Mouse (Mus musculus) MEL (cell line): ENCODE measurements at regions not wholly inside any gene's neighbourhood (a gene's known extent, or its start where the extent isn't known, plus 50 kb on each side); places are given as distances from the start of the nearest gene placed in this dataset.

Experiments
- DNase-seq: peaks from one replicate; pipeline ENCODE4 v3.0.0; 2011; ENCODE audit warnings: low read depth, low spot score
- H3K27ac ChIP-seq: 2 replicates; pipeline ENCODE4 v1.5.1; 2012; ENCODE audit warnings: low read depth, mild to moderate bottlenecking, control low read depth, low read length, moderate library complexity; ENCODE audit not compliant: control insufficient read depth
- H3K27me3 ChIP-seq, 2 experiments: fragments of 150-350 bp in 1 of 2; sonication (generic) in 1 of 2; 2 replicates each; pipeline ENCODE4 v1.6.1; 2012; ENCODE audit warnings: low read length in 2 of 2, mild to moderate bottlenecking in 2 of 2, improper control_type of control experiment in 1 of 2, moderate library complexity in 1 of 2; ENCODE audit not compliant: insufficient read depth in 2 of 2, control insufficient read depth in 1 of 2
- H3K36me3 ChIP-seq, 2 experiments: 2 replicates each; pipeline ENCODE4 v1.6.1; 2012 to 2014; ENCODE audit warnings: low read length in 2 of 2, improper control_type of control experiment in 1 of 2, inconsistent platforms in 1 of 2, mild to moderate bottlenecking in 1 of 2; ENCODE audit not compliant: insufficient read depth in 2 of 2, control insufficient read depth in 1 of 2
- H3K4me1 ChIP-seq, 2 experiments: fragments of 150-350 bp in 1 of 2; sonication (generic) in 1 of 2; 2 replicates each; pipeline ENCODE4 v1.6.1; 2012; ENCODE audit warnings: low read length in 2 of 2, improper control_type of control experiment in 1 of 2, mild to moderate bottlenecking in 1 of 2; ENCODE audit not compliant: insufficient read depth in 2 of 2, control insufficient read depth in 1 of 2
- H3K4me3 ChIP-seq, 2 experiments: fragments of 150-350 bp in 1 of 2; sonication (generic) in 1 of 2; 2 replicates each; pipeline ENCODE4 v1.5.1; 2012; ENCODE audit warnings: low read depth in 2 of 2, low read length in 2 of 2, mild to moderate bottlenecking in 2 of 2, moderate library complexity in 2 of 2, control low read depth in 1 of 2, improper control_type of control experiment in 1 of 2; ENCODE audit not compliant: control insufficient read depth in 1 of 2, insufficient read depth in 1 of 2
- H3K79me2 ChIP-seq: 2 replicates; pipeline ENCODE4 v1.6.1; 2012; ENCODE audit warnings: mild to moderate bottlenecking, low read length, moderate library complexity; ENCODE audit not compliant: control insufficient read depth, poor library complexity, insufficient read depth
- H3K9ac ChIP-seq: 2 replicates; pipeline ENCODE4 v1.6.1; 2012; ENCODE audit warnings: low read depth, mild to moderate bottlenecking, control low read depth, low read length, moderate library complexity; ENCODE audit not compliant: control insufficient read depth, poor library complexity, severe bottlenecking
- H3K9me3 ChIP-seq: fragments of 150-350 bp; sonication (generic); replicated peaks from 2 replicates; pipeline ENCODE4 v1.6.1; 2012; ENCODE audit warnings: mild to moderate bottlenecking, low read length, improper control_type of control experiment, moderate library complexity; ENCODE audit not compliant: insufficient read depth
- CHD1 ChIP-seq: IDR thresholded peaks from 2 replicates; pipeline ENCODE4 v1.6.1; 2012; ENCODE audit warnings: low read depth, mild to moderate bottlenecking, inconsistent platforms, low read length, improper control_type of control experiment
- CHD2 ChIP-seq: IDR thresholded peaks from 2 replicates; pipeline ENCODE4 v1.6.1; 2011; ENCODE audit warnings: low read length, improper control_type of control experiment
- CTCF ChIP-seq, 3 experiments: IDR thresholded peaks in 2 of 3; conservative IDR thresholded peaks in 1 of 3; 2 replicates each; pipeline ENCODE4 v1.5.1; 2011 to 2012; ENCODE audit warnings: low read length in 3 of 3, low read depth in 2 of 3, mild to moderate bottlenecking in 2 of 3, improper control_type of control experiment in 1 of 3, inconsistent platforms in 1 of 3, mixed read lengths in 1 of 3, moderate library complexity in 1 of 3; ENCODE audit not compliant: control insufficient read depth in 1 of 3, insufficient read depth in 1 of 3, poor library complexity in 1 of 3, severe bottlenecking in 1 of 3
- E2F4 ChIP-seq: IDR thresholded peaks from 2 replicates; pipeline ENCODE4 v1.6.1; 2011; ENCODE audit warnings: low read depth, low read length, improper control_type of control experiment, borderline replicate concordance
- ELF1 ChIP-seq: IDR thresholded peaks from 2 replicates; pipeline ENCODE4 v1.6.1; 2014; ENCODE audit warnings: low read depth, mild to moderate bottlenecking, inconsistent platforms, low read length, improper control_type of control experiment, moderate library complexity
- EP300 ChIP-seq, 2 experiments: IDR thresholded peaks; 2 replicates each; pipeline ENCODE4 v1.6.1; 2011; ENCODE audit warnings: improper control_type of control experiment in 2 of 2, low read length in 2 of 2, low read depth in 1 of 2, mild to moderate bottlenecking in 1 of 2
- MAZ ChIP-seq: IDR thresholded peaks from 2 replicates; pipeline ENCODE4 v1.6.1; 2012; ENCODE audit warnings: low read depth, mild to moderate bottlenecking, inconsistent platforms, low read length, improper control_type of control experiment
- MEF2A ChIP-seq: IDR thresholded peaks from 2 replicates; pipeline ENCODE4 v1.6.1; 2014; ENCODE audit warnings: low read depth, mild to moderate bottlenecking, inconsistent platforms, low read length, improper control_type of control experiment; ENCODE audit not compliant: poor library complexity, insufficient replicate concordance, severe bottlenecking; ENCODE audit errors: extremely low read depth
- MYB ChIP-seq: IDR thresholded peaks from 2 replicates; pipeline ENCODE4 v1.6.1; 2011; ENCODE audit warnings: mild to moderate bottlenecking, low read depth, low read length, improper control_type of control experiment
- NELFE ChIP-seq: IDR thresholded peaks from 2 replicates; pipeline ENCODE4 v1.6.1; 2011; ENCODE audit warnings: low read depth, low read length, improper control_type of control experiment
- POLR2A ChIP-seq, 2 experiments: IDR thresholded peaks; 2 replicates each; pipeline ENCODE4 v1.6.1; 2011 to 2012; ENCODE audit warnings: low read length in 2 of 2, mild to moderate bottlenecking in 2 of 2, control low read depth in 1 of 2, improper control_type of control experiment in 1 of 2, low read depth in 1 of 2, moderate library complexity in 1 of 2; ENCODE audit not compliant: control insufficient read depth in 1 of 2, insufficient read depth in 1 of 2, poor library complexity in 1 of 2
- POLR2AphosphoS2 ChIP-seq: IDR thresholded peaks from 2 replicates; pipeline ENCODE4 v1.6.1; 2011; ENCODE audit warnings: low read length, improper control_type of control experiment
- RCOR1 ChIP-seq: IDR thresholded peaks from 2 replicates; pipeline ENCODE4 v1.6.1; 2012; ENCODE audit warnings: low read depth, mild to moderate bottlenecking, inconsistent platforms, low read length, improper control_type of control experiment
- SIN3A ChIP-seq: IDR thresholded peaks from 2 replicates; pipeline ENCODE4 v1.6.1; 2012; ENCODE audit warnings: low read length, improper control_type of control experiment, inconsistent platforms
- SMC3 ChIP-seq: IDR thresholded peaks from 2 replicates; pipeline ENCODE4 v1.6.1; 2011; ENCODE audit warnings: low read depth, low read length, improper control_type of control experiment
- TAL1 ChIP-seq: IDR thresholded peaks from 2 replicates; pipeline ENCODE4 v1.6.1; 2012; ENCODE audit warnings: mild to moderate bottlenecking, inconsistent platforms, low read length, moderate library complexity, mixed read lengths
- TCF12 ChIP-seq: IDR thresholded peaks from 2 replicates; pipeline ENCODE4 v1.6.1; 2014; ENCODE audit warnings: low read depth, mild to moderate bottlenecking, inconsistent platforms, low read length, improper control_type of control experiment, moderate library complexity
- UBTF ChIP-seq: IDR thresholded peaks from 2 replicates; pipeline ENCODE4 v1.6.1; 2012; ENCODE audit warnings: low read depth, mild to moderate bottlenecking, inconsistent platforms, low read length, improper control_type of control experiment, moderate library complexity, borderline replicate concordance; ENCODE audit not compliant: insufficient read depth
- ZC3H11A ChIP-seq: IDR thresholded peaks from 2 replicates; pipeline ENCODE4 v1.6.1; 2012; ENCODE audit warnings: low read depth, mild to moderate bottlenecking, inconsistent platforms, low read length, improper control_type of control experiment
- ZKSCAN1 ChIP-seq: IDR thresholded peaks from 2 replicates; pipeline ENCODE4 v1.6.1; 2012; ENCODE audit warnings: low read depth, mild to moderate bottlenecking, inconsistent platforms, low read length, improper control_type of control experiment, moderate library complexity
- ZMIZ1 ChIP-seq: IDR thresholded peaks from 2 replicates; pipeline ENCODE4 v1.6.1; 2012; ENCODE audit warnings: low read depth, mild to moderate bottlenecking, inconsistent platforms, low read length, improper control_type of control experiment, moderate library complexity

DNA sequence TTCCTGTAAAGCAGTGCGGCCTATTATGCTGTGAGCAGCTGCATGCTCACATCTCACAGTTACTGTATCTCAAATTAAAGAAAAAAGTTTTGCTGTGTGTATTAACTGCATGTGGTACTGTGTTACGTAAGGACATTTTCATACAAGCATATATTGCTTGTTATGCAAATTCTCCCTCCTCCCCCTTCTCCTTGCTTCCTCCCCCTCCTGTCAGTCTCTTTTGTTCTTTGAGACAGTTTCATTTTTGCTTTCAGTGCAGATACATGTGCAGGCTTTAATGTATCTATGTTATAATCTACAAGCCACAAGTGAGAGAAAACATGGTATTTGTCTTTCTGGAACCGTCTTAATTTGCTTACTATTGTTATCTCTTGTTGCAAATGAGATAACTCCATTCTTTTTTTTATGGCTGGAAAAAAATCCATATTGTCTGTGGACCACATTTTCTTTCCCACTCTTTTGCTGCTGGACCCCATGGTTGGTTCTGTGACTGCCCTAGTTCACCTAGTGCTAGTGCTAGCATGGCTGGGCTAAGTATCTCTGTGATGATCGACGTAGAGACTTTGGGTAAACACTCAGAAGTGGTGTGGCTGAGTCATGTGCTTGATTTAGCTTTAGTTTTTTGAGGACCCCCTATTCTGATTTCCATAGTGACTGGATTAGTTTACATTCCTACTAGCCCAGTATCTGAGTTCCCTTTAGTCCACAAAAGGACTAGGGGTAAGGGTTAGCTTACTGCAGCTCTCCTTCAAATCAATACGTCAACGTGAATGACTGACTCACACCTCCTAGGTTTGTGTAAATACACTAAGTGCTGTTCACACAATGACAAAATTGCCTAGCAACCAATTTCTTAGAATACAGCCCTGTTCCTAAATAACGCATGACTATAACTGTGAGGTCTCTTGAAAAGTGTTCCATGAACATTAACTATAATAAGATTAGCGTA, 158.1 kb downstream of the Icos start:
- H3K4me1 ChIP-seq: no peaks in the 10 kb centered on the region
- DNase-seq: no peak
- H3K9me3 ChIP-seq: no peaks in the 10 kb centered on the region
- no peak overlapping the region for H3K27ac ChIP-seq
- H3K9ac ChIP-seq: no peak overlapping the region
- H3K36me3 ChIP-seq: no peaks in the 10 kb centered on the region
- H3K4me3 ChIP-seq: no peak overlapping the region
- TF ChIP-seq ZKSCAN1: no peak
- TF ChIP-seq, all 39 proteins: peak for 0
- Histone ChIP-seq H3K79me2 (no peaks in the 10 kb centered on the region), H3K27me3 (no peaks in the 10 kb centered on the region)

- Histone ChIP-seq H3K79me2 (no peaks in the 10 kb centered on the region), H3K9ac (no peak overlapping the region), H3K4me1 (no peaks in the 10 kb centered on the region), H3K9me3 (no peaks in the 10 kb centered on the region), H3K4me3 (no peak overlapping the region), H3K36me3 (no peaks in the 10 kb centered on the region), H3K27me3 (no peaks in the 10 kb centered on the region), H3K27ac (no peak overlapping the region)
- DNase-seq: no peak
- no peak for TF ChIP-seq CHD2
- TF ChIP-seq CHD1: no peak
- TF ChIP-seq POLR2AphosphoS2: no peak
- TF ChIP-seq MEF2A: no peak
- TF ChIP-seq ELF1: no peak
- no peak for TF ChIP-seq NELFE
- no peak for TF ChIP-seq POLR2A (IDR thresholded peaks at IDR 0.05; ENCODE audit: control insufficient read depth in 1 of 2, insufficient read depth in 1 of 2, low read depth in 1 of 2, low read length in 2 of 2, poor library complexity in 1 of 2)
- TF ChIP-seq EP300 (IDR thresholded peaks at IDR 0.05; ENCODE audit: low read depth in 1 of 2, low read length in 2 of 2): no peak
- no peak for TF ChIP-seq ZMIZ1
- no peak for TF ChIP-seq E2F4
- no peak for TF ChIP-seq CTCF (IDR thresholded peaks at IDR 0.05 in 2 of 3, conservative IDR thresholded peaks at IDR 0.05 in 1 of 3; ENCODE audit: control insufficient read depth in 1 of 3, insufficient read depth in 1 of 3, low read depth in 2 of 3, low read length in 3 of 3, poor library complexity in 1 of 3, severe bottlenecking in 1 of 3)
- TF ChIP-seq TAL1: no peak
- TF ChIP-seq RCOR1: no peak
- TF ChIP-seq UBTF: no peak
- TF ChIP-seq SIN3A: no peak
- no peak for TF ChIP-seq SMC3
- TF ChIP-seq TCF12: no peak
- TF ChIP-seq MYB: no peak
- TF ChIP-seq MAZ: no peak
- TF ChIP-seq ZC3H11A: no peak
Measured at GRCm38 (mm10) chr1:61137210-61137885, 159.6 kb downstream of the Icos start.
